Mouse (Mus musculus): ENCODE measurements around the gene Rpl13a. TPM values are rescaled to one million over a fixed set of nuclear protein-coding genes. Genes with fewer than 3 reads are reported as not detected.

Gene Rpl13a
- polyA plus RNA-seq, 1 experiment, result 9,149 TPM

GRCm38 (mm10) chr7:45112529-45112928 is 16.0 kb downstream of the Rpl13a start:
- no peak for TF ChIP-seq GATA1 (IDR thresholded peaks at IDR 0.05; ENCODE audit: low read length)

- no peak for TF ChIP-seq GATA1 (IDR thresholded peaks at IDR 0.05; ENCODE audit: low read length)
These were observed 16.6 kb downstream of the Rpl13a start for GRCm38 (mm10) chr7:45111940-45112339.

- TF ChIP-seq GATA1 (IDR thresholded peaks at IDR 0.05; ENCODE audit: low read length), result no peak
These were observed 21.4 kb downstream of the Rpl13a start for GRCm38 (mm10) chr7:45107052-45107645.

GRCm38 (mm10) chr7:45106441-45106840 is 22.1 kb downstream of the Rpl13a start:
- TF ChIP-seq GATA1 (IDR thresholded peaks at IDR 0.05; ENCODE audit: low read length), result no peak

GRCm38 (mm10) chr7:45105491-45105890 is 23.1 kb downstream of the Rpl13a start:
- no peak for TF ChIP-seq GATA1 (IDR thresholded peaks at IDR 0.05; ENCODE audit: low read length)

GRCm38 (mm10) chr7:45104941-45105340 is 23.6 kb downstream of the Rpl13a start:
- TF ChIP-seq GATA1 (IDR thresholded peaks at IDR 0.05; ENCODE audit: low read length), result no peak

- TF ChIP-seq GATA1 (IDR thresholded peaks at IDR 0.05; ENCODE audit: low read length), result no peak
These were observed 24.8 kb downstream of the Rpl13a start, which contains the start of gene Fcgrt for GRCm38 (mm10) chr7:45103652-45104180. TSS of gene Fcgrt (minus strand) at chr7:45103851.

GRCm38 (mm10) chr7:45102940-45103585 is 25.5 kb downstream of the Rpl13a start:
- no peak for TF ChIP-seq GATA1 (IDR thresholded peaks at IDR 0.05; ENCODE audit: low read length)

GRCm38 (mm10) chr7:45102441-45102840 is 26.1 kb downstream of the Rpl13a start:
- TF ChIP-seq GATA1 (IDR thresholded peaks at IDR 0.05; ENCODE audit: low read length), result no peak

- TF ChIP-seq GATA1 (IDR thresholded peaks at IDR 0.05; ENCODE audit: low read length), result no peak
These were observed 28.5 kb downstream of the Rpl13a start for GRCm38 (mm10) chr7:45100046-45100445.

- no peak for TF ChIP-seq GATA1 (IDR thresholded peaks at IDR 0.05; ENCODE audit: low read length)
These were observed 29.9 kb downstream of the Rpl13a start for GRCm38 (mm10) chr7:45098541-45099240.

- TF ChIP-seq GATA1 (IDR thresholded peaks at IDR 0.05; ENCODE audit: low read length), result no peak
These were observed 31.1 kb downstream of the Rpl13a start for GRCm38 (mm10) chr7:45097479-45097878.

GRCm38 (mm10) chr7:45095367-45095766 is 33.2 kb downstream of the Rpl13a start:
- no peak for TF ChIP-seq GATA1 (IDR thresholded peaks at IDR 0.05; ENCODE audit: low read length)

- TF ChIP-seq GATA1 (IDR thresholded peaks at IDR 0.05; ENCODE audit: low read length), result no peak
These were observed 34.4 kb downstream of the Rpl13a start for GRCm38 (mm10) chr7:45094121-45094520.

GRCm38 (mm10) chr7:45093516-45093905 is 35.0 kb downstream of the Rpl13a start:
- TF ChIP-seq GATA1 (IDR thresholded peaks at IDR 0.05; ENCODE audit: low read length), result no peak

- TF ChIP-seq GATA1 (IDR thresholded peaks at IDR 0.05; ENCODE audit: low read length), result no peak
These were observed 35.6 kb downstream of the Rpl13a start for GRCm38 (mm10) chr7:45092828-45093515.

Measured in G1E-ER4 (cell line).